Mouse (Mus musculus): ENCODE results near the gene Pcbd2. TPM values are rescaled to one million over a fixed set of nuclear protein-coding genes. Genes with fewer than 3 reads are reported as not detected.

Gene Pcbd2
- total and polyA plus RNA-seq, 2 experiments from 2014 or later: 11.0 to 32.1 TPM

GRCm38 (mm10) chr13:55825245-55825681 lies 98.1 kb downstream of the Pcbd2 start:
- DNase-seq (ENCODE audit: low spot score): no peak
- no peak overlapping the region for H3K4me3 ChIP-seq (ENCODE audit: low read length)
- peak; percentile 16; the same call in 1 of the 2 replicates for ATAC-seq
- no peaks in the 10 kb centered on the region for H3K36me3 ChIP-seq (ENCODE audit: insufficient read depth, low read length)
- under 1% methylated on average over 32 of the region's 32 CpGs for WGBS
- no peak overlapping the region for H3K27ac ChIP-seq
- no peak overlapping the region for H3K4me2 ChIP-seq (ENCODE audit: low read depth, low read length)
- no peak overlapping the region for H3K9ac ChIP-seq (replicated peaks; ENCODE audit: low read length)
- no peaks in the 10 kb centered on the region for H3K4me1 ChIP-seq (ENCODE audit: insufficient read depth, low read length)
- TF ChIP-seq CTCF (IDR thresholded peaks at IDR 0.05; ENCODE audit: low read depth): no peak
- peaks cover 56% of the 10 kb centered on the region for H3K27me3 ChIP-seq (ENCODE audit: insufficient read depth, low read length)
- H3K9me3 ChIP-seq (ENCODE audit: low read length): no peaks in the 10 kb centered on the region

GRCm38 (mm10) chr13:55826008-55826671 lies 99.0 kb downstream of the Pcbd2 start:
- Histone ChIP-seq H3K9ac (replicated peaks; ENCODE audit: low read length) (no peak overlapping the region), H3K27me3 (ENCODE audit: insufficient read depth, low read length) (peaks cover 64% of the 10 kb centered on the region), H3K9me3 (ENCODE audit: low read length) (no peaks in the 10 kb centered on the region), H3K4me1 (ENCODE audit: insufficient read depth, low read length) (no peaks in the 10 kb centered on the region), H3K27ac (no peak overlapping the region), H3K4me2 (ENCODE audit: low read depth, low read length) (no peak overlapping the region), H3K36me3 (ENCODE audit: insufficient read depth, low read length) (no peaks in the 10 kb centered on the region), H3K4me3 (ENCODE audit: low read length) (no peak overlapping the region)
- no peak for TF ChIP-seq CTCF (IDR thresholded peaks at IDR 0.05; ENCODE audit: low read depth)
- 1% methylated on average over 56 of the region's 56 CpGs for WGBS
- ATAC-seq (peak; percentile 16; the same call in 1 of the 2 replicates), DNase-seq (ENCODE audit: low spot score) (no peak)

Other genes with a start within 250 kb of the Pcbd2 start
- gene Dbn1, start 239.3 kb upstream of the Pcbd2 start, total RNA-seq (2014; rRNA removed): 442 and 446 TPM in 2 replicates
- 369 and 371 TPM in 2 replicates for gene Dbn1, start 239.3 kb upstream of the Pcbd2 start, polyA plus RNA-seq (2015; fragmentation: Nextera tagmentation; extraction: Ambion mirVana)
- gene Pdlim7, start 213.7 kb upstream of the Pcbd2 start, total RNA-seq (2014; rRNA removed): 43.4 and 49.9 TPM in 2 replicates
- 133 TPM in 2 replicates for gene Pdlim7, start 213.7 kb upstream of the Pcbd2 start, polyA plus RNA-seq (2015; fragmentation: Nextera tagmentation; extraction: Ambion mirVana)
- gene Dok3, start 198.1 kb upstream of the Pcbd2 start, total RNA-seq (2014; rRNA removed): 4.7 and 5.2 TPM in 2 replicates
- 1.1 and 1.6 TPM in 2 replicates for gene Dok3, start 198.1 kb upstream of the Pcbd2 start, polyA plus RNA-seq (2015; fragmentation: Nextera tagmentation; extraction: Ambion mirVana)
- gene Ddx41, start 190.7 kb upstream of the Pcbd2 start, total RNA-seq (2014; rRNA removed): 48.6 and 53.4 TPM in 2 replicates
- gene Ddx41, start 190.7 kb upstream of the Pcbd2 start, polyA plus RNA-seq (2015; fragmentation: Nextera tagmentation; extraction: Ambion mirVana): 44.4 and 47.2 TPM in 2 replicates
- 60.2 and 87.5 TPM in 2 replicates for gene Fam193b, start 156.2 kb upstream of the Pcbd2 start, total RNA-seq (2014; rRNA removed)
- 38.8 and 38.9 TPM in 2 replicates for gene Fam193b, start 156.2 kb upstream of the Pcbd2 start, polyA plus RNA-seq (2015; fragmentation: Nextera tagmentation; extraction: Ambion mirVana)
- 59.3 and 66.7 TPM in 2 replicates for gene Tmed9, start 153.6 kb upstream of the Pcbd2 start, total RNA-seq (2014; rRNA removed)
- gene Tmed9, start 153.6 kb upstream of the Pcbd2 start, polyA plus RNA-seq (2015; fragmentation: Nextera tagmentation; extraction: Ambion mirVana): 105 and 117 TPM in 2 replicates
- gene B4galt7, start 127.5 kb upstream of the Pcbd2 start, total RNA-seq (2014; rRNA removed): 66.7 and 66.8 TPM in 2 replicates
- 42.9 and 44.0 TPM in 2 replicates for gene B4galt7, start 127.5 kb upstream of the Pcbd2 start, polyA plus RNA-seq (2015; fragmentation: Nextera tagmentation; extraction: Ambion mirVana)
- 70.3 and 76.2 TPM in 2 replicates for gene Caml, start 104.4 kb upstream of the Pcbd2 start, total RNA-seq (2014; rRNA removed)
- gene Caml, start 104.4 kb upstream of the Pcbd2 start, polyA plus RNA-seq (2015; fragmentation: Nextera tagmentation; extraction: Ambion mirVana): 105 and 115 TPM in 2 replicates
- 17.9 and 18.7 TPM in 2 replicates for gene Ddx46, start 92.3 kb upstream of the Pcbd2 start, total RNA-seq (2014; rRNA removed)
- gene Ddx46, start 92.3 kb upstream of the Pcbd2 start, polyA plus RNA-seq (2015; fragmentation: Nextera tagmentation; extraction: Ambion mirVana): 19.9 and 23.4 TPM in 2 replicates
- 132 and 145 TPM in 2 replicates for gene B230219D22Rik, start 34.2 kb upstream of the Pcbd2 start, total RNA-seq (2014; rRNA removed)
- gene B230219D22Rik, start 34.2 kb upstream of the Pcbd2 start, polyA plus RNA-seq (2015; fragmentation: Nextera tagmentation; extraction: Ambion mirVana): 51.7 and 55.0 TPM in 2 replicates
- gene Txndc15, start 12.7 kb upstream of the Pcbd2 start, total RNA-seq (2014; rRNA removed): 111 and 113 TPM in 2 replicates
- 129 TPM in 2 replicates for gene Txndc15, start 12.7 kb upstream of the Pcbd2 start, polyA plus RNA-seq (2015; fragmentation: Nextera tagmentation; extraction: Ambion mirVana)
- gene Catsper3, start 57.2 kb downstream of the Pcbd2 start, total RNA-seq (2014; rRNA removed): not detected in 2 replicates
- 0.26 and 0.43 TPM in 2 replicates for gene Catsper3, start 57.2 kb downstream of the Pcbd2 start, polyA plus RNA-seq (2015; fragmentation: Nextera tagmentation; extraction: Ambion mirVana)
- gene Pitx1, start 108.8 kb downstream of the Pcbd2 start, total RNA-seq (2014; rRNA removed): 0.63 TPM in 1 of 2 replicates, not detected in the other
- gene Pitx1, start 108.8 kb downstream of the Pcbd2 start, polyA plus RNA-seq (2015; fragmentation: Nextera tagmentation; extraction: Ambion mirVana): not detected in 2 replicates

All from hindbrain, postnatal 0 days (tissue).